Mouse (Mus musculus) cerebellum, adult 2 months (tissue): Measurements from ENCODE around the gene Ap4m1.

ENCODE experiments used
- CTCF ChIP-seq: fragments of 200-500 bp; IDR thresholded peaks from 2 replicates; pipeline ENCODE4 v1.5.1; 2011; ENCODE audit warnings: low read depth, mild to moderate bottlenecking, control low read depth, low read length, moderate library complexity, borderline replicate concordance; ENCODE audit not compliant: insufficient read depth
- POLR2A ChIP-seq: fragments of 200-500 bp; IDR thresholded peaks from 2 replicates; pipeline ENCODE4 v1.6.1; 2011; ENCODE audit warnings: low read length, control low read depth, borderline replicate concordance; ENCODE audit not compliant: insufficient read depth

GRCm38 (mm10) chr5:138219864-138220263 lies 48.1 kb downstream of the Ap4m1 start:
- no peak for TF ChIP-seq POLR2A
- no peak for TF ChIP-seq CTCF
